Mouse (Mus musculus) bone marrow macrophage, adult 2 months (primary cell): ENCODE measurements at regions not wholly inside any gene's neighbourhood (a gene's known extent, or its start where the extent isn't known, plus 50 kb on each side); places are given as distances from the start of the nearest gene placed in this dataset.

Experiments
- CTCF ChIP-seq: IDR thresholded peaks from 2 replicates; pipeline ENCODE4 v1.5.1; 2012; ENCODE audit warnings: low read depth, mild to moderate bottlenecking, low read length, moderate library complexity
- POLR2A ChIP-seq: IDR thresholded peaks from 2 replicates; pipeline ENCODE4 v1.6.1; 2012; ENCODE audit warnings: mild to moderate bottlenecking, low read depth, low read length, borderline replicate concordance

DNA sequence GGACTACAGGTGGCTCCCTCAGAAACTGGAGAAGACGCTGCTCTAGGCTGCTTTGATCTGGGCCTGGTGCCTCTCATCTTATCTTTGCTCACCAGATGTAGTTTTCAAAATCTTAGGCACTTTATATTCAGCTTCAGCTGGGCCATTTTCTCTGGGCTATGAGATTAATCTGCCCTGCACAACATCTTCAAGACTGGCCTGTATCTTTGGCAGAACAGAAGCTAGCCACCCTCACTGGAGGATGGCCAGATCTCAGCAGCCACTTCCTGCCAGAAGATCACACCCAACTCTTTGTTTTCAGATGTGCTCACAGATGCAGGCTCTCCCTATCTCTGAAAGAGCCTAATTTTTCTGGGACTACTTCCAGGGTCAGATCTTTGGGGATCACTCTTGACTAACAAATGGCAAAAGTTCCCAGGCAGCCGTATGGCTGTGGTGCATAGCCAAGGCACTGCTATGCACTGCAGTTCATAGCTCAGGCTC lies 75.8 kb upstream of the Irs2 start:
- no peak for TF ChIP-seq POLR2A
- no peak for TF ChIP-seq CTCF
